Mouse (Mus musculus) kidney, adult 2 months (tissue): ENCODE results near the gene B130006D01Rik.

Experiments
- CTCF ChIP-seq: fragments of 200-500 bp; conservative IDR thresholded peaks from 2 replicates; pipeline ENCODE4 v1.5.1; 2011; ENCODE audit warnings: low read depth, mild to moderate bottlenecking, control low read depth, low read length, moderate library complexity, mixed read lengths; ENCODE audit not compliant: insufficient read depth, insufficient read length
- POLR2A ChIP-seq: fragments of 200-500 bp; IDR thresholded peaks from one replicate; pipeline ENCODE4 v1.6.1; 2011; ENCODE audit warnings: low read depth, low read length, control low read depth

GRCm38 (mm10) chr11:95770720-95771364 is 47.5 kb downstream of the B130006D01Rik start:
- TF ChIP-seq CTCF (no peak), POLR2A (no peak)
